Mouse (Mus musculus) midbrain, embryonic 14.5 days (tissue): ENCODE measurements around the gene Tceal9. TPM values are rescaled to one million over a fixed set of nuclear protein-coding genes. Genes with fewer than 3 reads are reported as not detected.
"Not testable (repeated sequence)": the region's sequence is repeated elsewhere in the genome, so short reads cannot be mapped to it uniquely, and the experiment has no call there.

ENCODE experiments used
- ATAC-seq: fragments of 200-750 bp; cut with Nextera tagmentation; 2 replicates; pipeline ENCODE4 v1.8.0; 2017; ENCODE audit warnings: moderate number of reproducible peaks, moderate library complexity; ENCODE audit not compliant: low FRiP score, low TSS enrichment
- DNase-seq: peaks from one replicate; pipeline ENCODE4 v3.0.0-alpha.2; 2015
- H3K27ac ChIP-seq: fragments of 300-500 bp; sonication (generic); replicated peaks from 2 replicates; pipeline ENCODE4 v1.5.1; 2014; ENCODE audit warnings: mild to moderate bottlenecking, low read depth, low read length, moderate library complexity
- H3K27me3 ChIP-seq: fragments of 300-500 bp; sonication (generic); 2 replicates; pipeline ENCODE4 v1.6.1; 2014; ENCODE audit warnings: low read length, control low read depth, mixed read lengths; ENCODE audit not compliant: control insufficient read depth, insufficient read depth
- H3K36me3 ChIP-seq: fragments of 300-500 bp; sonication (generic); 2 replicates; pipeline ENCODE4 v1.6.1; 2014; ENCODE audit warnings: low read length, control low read depth; ENCODE audit not compliant: control insufficient read depth, insufficient read depth
- H3K4me1 ChIP-seq: fragments of 300-500 bp; sonication (generic); 2 replicates; pipeline ENCODE4 v1.6.1; 2014; ENCODE audit warnings: mild to moderate bottlenecking, antibody characterized with exemption, low read length, control low read depth; ENCODE audit not compliant: control insufficient read depth, insufficient read depth
- H3K4me2 ChIP-seq: fragments of 300-500 bp; sonication (generic); 2 replicates; pipeline ENCODE4 v1.6.1; 2014; ENCODE audit warnings: mild to moderate bottlenecking, low read length, moderate library complexity
- H3K4me3 ChIP-seq: fragments of 300-500 bp; sonication (generic); replicated peaks from 2 replicates; pipeline ENCODE4 v1.5.1; 2014; ENCODE audit warnings: low read depth, low read length
- H3K9ac ChIP-seq: fragments of 300-500 bp; sonication (generic); replicated peaks from 2 replicates; pipeline ENCODE4 v1.6.1; 2014; ENCODE audit warnings: mild to moderate bottlenecking, low read length, moderate library complexity
- H3K9me3 ChIP-seq: fragments of 300-500 bp; sonication (generic); 2 replicates; pipeline ENCODE4 v1.6.1; 2016; ENCODE audit warnings: low read length, control low read depth, mixed read lengths; ENCODE audit not compliant: control insufficient read depth
- WGBS: fragments of 180-500 bp; shearing (Covaris S2); extraction: QIAGEN DNeasy Blood & Tissue Kit; methylation state at CpG from one replicate; pipeline ENCODE4 v1.1.7; 2014; 5-methylcytosine and 5-hydroxymethylcytosine counted together
- polyA plus RNA-seq: library from polyadenylated mRNA; unstranded; fragments of >200 nt; fragmentation: Nextera tagmentation; extraction: Ambion mirVana; gene quantifications from 2 replicates; pipeline ENCODE4 v1.2.1, GENCODE M21; 2014

The Tceal9 gene
- polyA plus RNA-seq, result 319 and 320 TPM in 2 replicates

DNA sequence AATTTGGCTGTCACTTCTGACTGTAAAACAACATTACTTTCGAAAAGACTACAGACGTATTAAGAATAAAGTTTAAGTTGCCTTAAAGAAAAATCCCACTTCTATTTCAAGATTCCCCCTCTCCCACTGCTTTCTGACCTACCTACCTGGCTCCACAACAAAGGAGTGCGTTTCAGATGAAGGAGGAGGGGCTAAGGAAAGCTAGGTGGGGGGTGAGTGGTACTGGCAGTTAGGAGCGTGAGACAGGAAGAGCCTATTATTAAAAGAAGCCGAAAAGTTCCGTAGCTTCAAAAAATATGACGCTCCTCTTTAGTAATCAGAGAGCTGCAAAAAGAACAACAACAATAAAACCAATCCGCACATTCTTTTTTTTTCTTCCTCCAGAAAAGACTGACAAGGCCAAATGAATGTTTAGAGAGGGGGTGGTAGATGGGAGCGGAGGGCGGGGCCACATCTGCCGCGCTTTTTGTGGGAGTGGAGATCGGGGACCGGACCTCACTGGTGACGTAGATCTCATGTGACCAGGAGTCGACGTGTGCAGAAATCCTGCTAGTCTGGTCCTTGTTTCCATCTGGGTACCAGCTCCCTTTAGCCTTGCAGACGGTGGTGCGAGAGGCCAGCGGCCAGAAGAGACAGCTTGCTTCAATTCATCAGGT is at the start of gene Tceal9:
Gene Tceal9, plus strand, starts transcription at position 506 of the 656 bp plus-strand sequence.
- peak within 1 kb of the TSS; percentile 56 for H3K4me3 ChIP-seq
- no peaks in the 10 kb centered on the region for H3K27me3 ChIP-seq
- H3K36me3 ChIP-seq, result 0 out of 2 replicates have a peak, but pooled peaks cover 4% of the 10 kb centered on the region
- ATAC-seq, result peak; percentile 95
- peak; percentile 87 for DNase-seq
- H3K4me2 ChIP-seq, result peak within 1 kb of the TSS; percentile 52
- H3K27ac ChIP-seq, result peak within 1 kb of the TSS; percentile 77
- 21% methylated on average over 20 of the region's 20 CpGs for WGBS
- peak within 1 kb of the TSS; percentile 64 for H3K9ac ChIP-seq
- no peaks in the 10 kb centered on the region for H3K4me1 ChIP-seq
- H3K9me3 ChIP-seq, result no peaks in the 10 kb centered on the region

DNA sequence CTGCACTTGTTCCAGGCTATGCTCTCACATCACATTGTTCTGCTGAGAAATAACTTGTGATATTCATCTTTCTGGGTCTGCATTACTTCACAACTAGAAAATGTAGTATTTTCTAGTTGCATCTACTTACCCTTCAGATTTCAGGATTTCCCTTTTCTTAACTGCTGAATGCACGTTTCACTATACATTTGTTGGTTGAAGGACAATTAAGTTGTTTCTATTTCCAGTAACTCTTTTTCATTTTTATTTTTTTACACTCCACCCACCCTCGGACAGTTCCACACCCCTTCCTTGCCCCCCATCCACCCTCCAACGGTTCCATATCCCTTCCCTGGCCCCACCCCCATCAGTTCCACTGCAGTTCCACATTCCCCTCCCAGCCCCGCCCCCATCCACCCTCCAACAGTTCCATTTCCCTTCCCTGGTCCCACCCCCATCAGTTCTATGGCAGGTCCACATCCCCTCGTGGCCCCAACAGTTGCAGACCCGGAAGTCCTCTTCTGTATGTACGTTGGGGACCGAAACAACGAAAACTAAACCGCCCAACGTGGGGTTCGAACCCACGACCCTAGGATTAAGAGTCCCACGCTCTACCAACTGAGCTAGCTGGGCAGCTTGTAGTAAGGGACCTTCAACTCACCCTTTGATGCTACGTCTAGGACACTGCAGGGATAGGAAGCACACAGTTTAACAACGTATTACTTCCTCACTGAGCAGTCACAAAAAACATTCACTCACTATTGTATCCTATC is 49.5 kb upstream of the Tceal9 start:
- 83% methylated on average over 16 of the region's 16 CpGs for WGBS
- Histone ChIP-seq H3K4me1 (no peaks in the 10 kb centered on the region), H3K4me2 (no peak overlapping the region), H3K9me3 (no peaks in the 10 kb centered on the region), H3K4me3 (no peak overlapping the region), H3K36me3 (no peaks in the 10 kb centered on the region), H3K27ac (no peak overlapping the region), H3K9ac (no peak overlapping the region), H3K27me3 (no peaks in the 10 kb centered on the region)
- no peak for ATAC-seq
- DNase-seq, result no peak

DNA sequence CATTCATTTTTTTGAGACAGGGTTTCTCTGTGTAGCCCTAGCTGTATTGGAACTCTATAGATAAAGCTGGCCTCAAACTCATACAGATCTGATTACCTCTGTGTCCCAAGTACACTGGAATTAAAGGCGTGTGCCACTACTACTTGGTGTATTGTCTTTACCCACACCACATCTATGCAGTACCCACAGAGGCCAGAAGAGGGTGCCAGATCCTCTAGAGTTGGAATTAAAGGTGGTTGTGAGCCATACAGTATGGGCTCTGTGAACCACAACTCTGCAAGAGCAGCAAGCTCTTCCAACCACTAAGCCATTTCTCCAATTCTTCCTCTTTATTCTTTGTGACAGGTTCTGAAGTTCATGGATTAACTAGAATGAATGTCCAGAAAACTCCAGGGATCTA is 48.0 kb upstream of the Tceal9 start:
- no peaks in the 10 kb centered on the region for H3K27me3 ChIP-seq

DNA sequence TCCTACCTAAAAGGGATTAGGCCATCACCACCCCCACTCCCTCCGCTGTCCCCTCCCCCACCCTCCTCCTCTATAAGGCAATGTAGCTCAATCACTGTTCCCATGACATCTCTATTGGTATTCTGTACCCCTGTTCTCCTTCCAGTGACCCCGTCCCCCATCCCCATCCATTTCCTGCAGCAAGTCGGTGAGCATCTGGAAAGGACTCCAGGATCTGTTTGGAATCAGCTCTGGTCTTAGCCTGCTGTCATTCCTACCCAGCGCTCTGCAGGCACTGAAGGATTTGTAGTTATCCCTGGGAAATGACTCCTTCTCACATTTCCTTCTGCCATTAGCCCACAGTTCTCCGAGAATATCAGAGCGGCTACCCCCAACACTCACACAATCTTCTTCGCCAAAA is 41.6 kb upstream of the Tceal9 start:
- Histone ChIP-seq H3K27ac (peak overlapping the region; percentile 73), H3K4me2 (peak overlapping the region; percentile 55), H3K4me3 (peak overlapping the region; percentile 46), H3K27me3 (no peaks in the 10 kb centered on the region; the same call in 1 of the 2 replicates), H3K9ac (peak overlapping the region; percentile 54), H3K36me3 (no peaks in the 10 kb centered on the region), H3K4me1 (no peaks in the 10 kb centered on the region), H3K9me3 (no peaks in the 10 kb centered on the region)
- 22% methylated on average over 7 of the region's 7 CpGs for WGBS
- DNase-seq (no peak), ATAC-seq (peak; percentile 11; the same call in 1 of the 2 replicates)

More for the DNA sequence above, 48.0 kb upstream of the Tceal9 start:
- 48% methylated on average over 1 of the region's 1 CpGs for WGBS
- ATAC-seq, result no peak
- Histone ChIP-seq H3K4me2 (no peak overlapping the region), H3K9ac (no peak overlapping the region), H3K27ac (no peak overlapping the region), H3K4me3 (no peak overlapping the region), H3K4me1 (no peaks in the 10 kb centered on the region), H3K36me3 (no peaks in the 10 kb centered on the region), H3K9me3 (no peaks in the 10 kb centered on the region)
- peak; percentile 21 for DNase-seq

DNA sequence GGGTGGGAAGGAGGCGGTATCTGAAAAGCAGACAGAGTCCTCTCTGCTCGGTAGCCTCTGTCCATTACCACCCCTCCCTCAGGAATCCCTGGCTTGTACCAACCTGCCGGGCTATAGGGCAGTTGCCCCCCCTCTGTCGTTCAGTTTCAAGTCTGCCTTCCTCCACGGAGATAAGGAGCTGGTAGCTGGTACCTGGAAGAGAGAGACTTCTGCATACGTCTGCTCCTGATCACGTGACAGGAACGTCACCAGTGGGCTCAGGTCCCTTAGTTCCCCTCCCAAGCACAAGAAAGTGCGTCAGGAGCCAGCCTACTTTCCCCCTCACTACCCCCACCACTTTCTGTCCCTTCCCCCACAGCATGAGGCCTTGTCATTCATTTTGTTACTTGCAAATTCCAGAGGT is 41.2 kb upstream of the Tceal9 start, which contains the start of gene Tceal5:
Gene Tceal5, minus strand, starts transcription at position 213 of the 403 bp plus-strand sequence.
- H3K27ac ChIP-seq, result peak within 1 kb of the TSS; percentile 73
- DNase-seq, result peak; percentile 79

DNA sequence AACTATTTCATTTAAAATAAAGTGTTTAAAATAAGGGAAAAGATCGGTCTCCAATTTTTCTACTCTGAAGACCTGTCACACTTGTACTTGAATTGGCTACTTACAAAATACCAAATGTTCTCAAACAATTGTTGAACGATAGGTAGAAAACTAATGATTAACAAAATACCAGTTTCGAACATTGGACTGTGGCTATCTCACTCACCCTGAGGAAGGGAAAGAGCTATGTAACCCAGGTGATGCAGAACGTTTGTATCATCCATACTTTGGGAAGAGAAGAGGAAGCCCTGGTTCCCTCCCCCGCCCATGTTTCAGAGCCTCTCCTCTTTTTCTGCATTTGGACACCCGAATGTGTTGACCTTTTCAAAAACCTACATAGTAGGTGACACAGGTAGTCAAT is 40.5 kb upstream of the Tceal9 start:
- no peak overlapping the region for H3K4me2 ChIP-seq
- H3K36me3 ChIP-seq, result no peaks in the 10 kb centered on the region
- no peak for ATAC-seq
- DNase-seq, result no peak
- H3K27ac ChIP-seq, result no peak overlapping the region
- no peaks in the 10 kb centered on the region for H3K4me1 ChIP-seq
- H3K9ac ChIP-seq, result no peak overlapping the region
- WGBS, result 85% methylated on average over 6 of the region's 6 CpGs
- H3K27me3 ChIP-seq, result no peaks in the 10 kb centered on the region; the same call in 1 of the 2 replicates
- no peaks in the 10 kb centered on the region for H3K9me3 ChIP-seq
- no peak overlapping the region for H3K4me3 ChIP-seq

More for the DNA sequence above, 41.2 kb upstream of the Tceal9 start, which contains the start of gene Tceal5:
- 28% methylated on average over 9 of the region's 9 CpGs for WGBS
- H3K9ac ChIP-seq, result peak within 1 kb of the TSS; percentile 54
- H3K27me3 ChIP-seq, result no peaks in the 10 kb centered on the region; the same call in 1 of the 2 replicates
- no peaks in the 10 kb centered on the region for H3K9me3 ChIP-seq
- no peaks in the 10 kb centered on the region for H3K36me3 ChIP-seq
- H3K4me3 ChIP-seq, result peak within 1 kb of the TSS; percentile 46
- H3K4me2 ChIP-seq, result peak within 1 kb of the TSS; percentile 55
- peak; percentile 88 for ATAC-seq
- H3K4me1 ChIP-seq, result no peaks in the 10 kb centered on the region

DNA sequence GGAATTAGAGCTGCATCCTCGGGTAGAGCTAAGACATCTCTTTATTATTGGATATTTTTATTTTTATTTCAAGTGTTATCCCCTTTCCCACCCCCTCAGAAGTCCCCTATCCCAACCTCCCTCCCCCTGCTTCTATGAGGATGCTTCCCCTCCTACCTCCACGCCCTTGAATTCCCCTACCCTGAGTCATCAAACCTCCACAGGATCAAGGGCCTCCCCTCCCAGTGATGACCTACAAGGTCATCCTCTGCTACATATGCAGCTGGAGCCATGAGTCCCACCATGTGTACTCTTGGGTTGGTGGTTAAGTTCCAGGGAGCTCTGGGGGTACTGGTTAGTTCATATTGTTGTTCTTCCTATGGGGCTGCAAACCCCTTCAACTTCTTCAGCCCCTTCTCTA is 31.5 kb upstream of the Tceal9 start:
- DNase-seq, result no peak
- Histone ChIP-seq H3K36me3 (no peaks in the 10 kb centered on the region), H3K9me3 (no peaks in the 10 kb centered on the region), H3K4me1 (no peaks in the 10 kb centered on the region), H3K27ac (no peak overlapping the region), H3K27me3 (no peaks in the 10 kb centered on the region), H3K4me2 (no peak overlapping the region), H3K4me3 (no peak overlapping the region), H3K9ac (no peak overlapping the region)
- no peak for ATAC-seq
- WGBS, result 74% methylated on average over 2 of the region's 2 CpGs

DNA sequence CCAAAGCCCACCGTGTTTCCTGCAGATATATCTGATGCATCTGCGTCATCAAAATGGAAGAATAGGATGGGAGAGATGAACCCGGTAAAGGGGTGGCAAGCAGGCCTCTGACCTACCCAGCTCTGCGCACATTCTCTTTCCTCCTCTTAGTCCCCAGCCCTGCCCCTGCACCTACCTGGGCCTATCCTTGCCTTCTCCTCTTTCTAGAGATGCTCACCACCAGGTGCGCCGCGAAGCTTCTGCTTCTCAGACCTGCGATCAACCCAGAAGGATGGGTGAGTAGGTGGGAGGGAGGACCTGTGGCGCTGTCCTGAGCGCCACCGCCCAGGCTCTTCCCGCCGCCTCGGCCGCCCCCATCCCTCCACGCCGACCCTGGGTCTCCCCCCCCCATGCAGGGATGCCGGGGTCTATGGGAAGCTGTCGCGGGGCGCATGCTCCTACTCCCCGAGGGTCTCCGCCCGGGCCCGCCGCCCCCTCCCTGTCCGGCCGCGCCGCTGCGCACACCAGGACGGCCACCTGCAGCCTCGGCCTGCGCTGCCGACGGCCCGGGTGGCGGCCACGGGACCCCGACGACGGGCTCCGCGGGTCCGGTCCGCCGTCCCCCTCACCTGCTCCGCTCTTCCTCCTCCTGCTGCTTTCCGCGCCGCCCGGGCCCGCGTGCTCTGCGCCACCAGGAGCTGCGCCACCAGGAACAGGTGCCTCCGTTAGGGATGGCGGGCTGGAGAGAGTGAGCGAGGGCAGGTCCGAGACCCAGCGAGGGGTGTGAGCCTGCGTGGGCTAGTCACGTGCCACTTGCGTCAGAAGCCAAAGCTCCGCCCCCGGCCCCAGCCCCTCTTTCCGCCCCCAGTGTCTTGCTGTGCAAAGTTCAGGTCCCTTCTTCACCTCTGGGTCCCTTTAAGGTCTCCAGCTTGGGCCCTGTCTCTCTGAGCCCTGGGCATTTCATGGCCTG is 29.9 kb upstream of the Tceal9 start, which contains the start of the genes Tceal7 and Bex1:
Gene Tceal7, plus strand, starts transcription at position 51 of the 949 bp plus-strand sequence.
Gene Bex1, minus strand, starts transcription at position 785 of the 949 bp plus-strand sequence.
- WGBS, result 28% methylated on average over 17 of the region's 67 CpGs
- ATAC-seq, result peak; percentile 95

More for the DNA sequence above, 29.9 kb upstream of the Tceal9 start, which contains the start of the genes Tceal7 and Bex1:
- not testable (repeated sequence) for H3K27me3 ChIP-seq, H3K27ac ChIP-seq, H3K36me3 ChIP-seq, H3K4me1 ChIP-seq, H3K9me3 ChIP-seq
- H3K9ac ChIP-seq, result peak within 1 kb of the TSS; percentile 31; the same call in 1 of the 2 replicates
- peak within 1 kb of the TSS; percentile 34 for H3K4me3 ChIP-seq
- H3K4me2 ChIP-seq, result peak within 1 kb of the TSS; percentile 45
- peak; percentile 10 for DNase-seq
